Mouse (Mus musculus) liver, embryonic 16.5 days (tissue): ENCODE results near the gene Plekha8. TPM values are rescaled to one million over a fixed set of nuclear protein-coding genes. Genes with fewer than 3 reads are reported as not detected.

Experiments
- ATAC-seq: fragments of 200-750 bp; cut with Nextera tagmentation; 2 replicates; pipeline ENCODE4 v1.8.0; 2017; ENCODE audit warnings: low read depth, mild to moderate bottlenecking, moderate number of reproducible peaks, moderate library complexity
- H3K27ac ChIP-seq: fragments of 300-500 bp; sonication (generic); 2 replicates; pipeline ENCODE4 v1.5.1; 2014; ENCODE audit warnings: mild to moderate bottlenecking, low read length
- H3K27me3 ChIP-seq: fragments of 300-500 bp; sonication (generic); 2 replicates; pipeline ENCODE4 v1.6.1; 2014; ENCODE audit warnings: low read depth, low read length, mixed read lengths; ENCODE audit not compliant: control insufficient read depth, insufficient read depth
- H3K36me3 ChIP-seq: fragments of 300-500 bp; sonication (generic); 2 replicates; pipeline ENCODE4 v1.6.1; 2014; ENCODE audit warnings: mild to moderate bottlenecking; ENCODE audit not compliant: control insufficient read depth, insufficient read depth
- H3K4me1 ChIP-seq: fragments of 300-500 bp; sonication (generic); 2 replicates; pipeline ENCODE4 v1.6.1; 2014; ENCODE audit warnings: low read depth, low read length, mixed read lengths; ENCODE audit not compliant: control insufficient read depth
- H3K4me2 ChIP-seq: fragments of 300-500 bp; sonication (generic); 2 replicates; pipeline ENCODE4 v1.6.1; 2014; ENCODE audit warnings: low read depth, low read length, mixed read lengths
- H3K4me3 ChIP-seq: fragments of 300-500 bp; sonication (generic); 2 replicates; pipeline ENCODE4 v1.5.1; 2014; ENCODE audit warnings: low read depth, mild to moderate bottlenecking, low read length
- H3K9ac ChIP-seq: fragments of 300-500 bp; sonication (generic); 2 replicates; pipeline ENCODE4 v1.6.1; 2014; ENCODE audit warnings: low read depth, low read length
- H3K9me3 ChIP-seq: fragments of 300-500 bp; sonication (generic); replicated peaks from 2 replicates; pipeline ENCODE4 v1.6.1; 2016; ENCODE audit warnings: low read length; ENCODE audit not compliant: control insufficient read depth
- WGBS: fragments of 180-500 bp; shearing (Covaris S2); extraction: QIAGEN DNeasy Blood & Tissue Kit; methylation state at CpG from one replicate; pipeline ENCODE4 v1.1.7; 2014; ENCODE audit not compliant: insufficient replicate concordance; 5-methylcytosine and 5-hydroxymethylcytosine counted together
- polyA plus RNA-seq: library from polyadenylated mRNA; unstranded; fragments of >200 nt; fragmentation: Nextera tagmentation; extraction: Ambion mirVana; gene quantifications from 2 replicates; pipeline ENCODE4 v1.2.1, GENCODE M21; 2015

Plekha8 gene
- polyA plus RNA-seq, 1 experiment from 2014 or later = 2.1 TPM

DNA sequence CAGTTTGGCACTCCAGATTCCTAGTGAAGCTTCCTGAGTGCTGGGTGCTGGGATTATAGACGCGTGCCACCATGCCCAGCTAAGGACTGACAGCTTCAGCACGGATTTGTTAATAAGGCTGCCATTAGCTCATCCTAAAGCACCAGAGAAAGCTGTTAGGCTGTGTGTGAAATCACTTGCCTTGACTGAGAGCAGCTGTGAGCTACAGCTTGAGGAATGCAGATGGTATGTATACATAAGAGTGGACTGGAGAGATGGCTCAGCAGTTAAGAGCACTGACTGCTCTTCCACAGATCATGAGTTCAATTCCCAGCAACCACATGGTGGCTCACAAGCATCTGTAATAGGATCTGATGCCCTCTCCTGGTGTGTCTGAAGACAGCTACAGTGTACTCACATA is 22.5 kb downstream of the Plekha8 start:
- H3K4me1 ChIP-seq = no peaks in the 10 kb centered on the region
- H3K9ac ChIP-seq = no peak overlapping the region
- H3K4me3 ChIP-seq = no peak overlapping the region
- no peak overlapping the region for H3K4me2 ChIP-seq
- no peaks in the 10 kb centered on the region for H3K9me3 ChIP-seq
- H3K36me3 ChIP-seq = no peaks in the 10 kb centered on the region
- ATAC-seq = no peak
- 62% methylated on average over 3 of the region's 3 CpGs for WGBS
- no peaks in the 10 kb centered on the region for H3K27me3 ChIP-seq
- H3K27ac ChIP-seq = no peak overlapping the region

DNA sequence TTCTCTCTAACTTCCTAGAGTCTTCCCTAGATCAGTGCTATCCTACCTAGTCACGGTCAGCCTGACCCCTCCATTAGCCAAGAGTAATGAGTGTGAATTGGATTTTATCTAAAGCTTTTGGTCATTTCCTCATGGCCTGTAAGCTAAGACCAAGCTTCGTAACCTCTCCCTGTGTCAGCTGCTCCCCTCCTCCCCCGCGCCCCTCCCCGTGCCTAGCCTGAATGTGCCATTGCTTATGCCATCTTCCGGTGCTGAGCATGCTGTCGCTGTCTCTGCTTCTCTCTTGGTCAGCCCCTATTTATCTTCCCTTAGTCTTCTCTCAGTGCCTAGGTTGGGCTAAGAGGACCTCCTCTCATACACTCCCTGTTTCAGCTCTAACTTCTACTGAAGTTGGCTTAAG is 24.6 kb downstream of the Plekha8 start:
- no peak for ATAC-seq
- H3K27ac ChIP-seq = no peak overlapping the region
- no peaks in the 10 kb centered on the region for H3K4me1 ChIP-seq
- no peaks in the 10 kb centered on the region for H3K36me3 ChIP-seq
- no peaks in the 10 kb centered on the region for H3K27me3 ChIP-seq
- no peak overlapping the region for H3K4me2 ChIP-seq
- H3K9ac ChIP-seq = no peak overlapping the region
- H3K9me3 ChIP-seq = no peaks in the 10 kb centered on the region
- no peak overlapping the region for H3K4me3 ChIP-seq
- WGBS = 76% methylated on average over 7 of the region's 7 CpGs

DNA sequence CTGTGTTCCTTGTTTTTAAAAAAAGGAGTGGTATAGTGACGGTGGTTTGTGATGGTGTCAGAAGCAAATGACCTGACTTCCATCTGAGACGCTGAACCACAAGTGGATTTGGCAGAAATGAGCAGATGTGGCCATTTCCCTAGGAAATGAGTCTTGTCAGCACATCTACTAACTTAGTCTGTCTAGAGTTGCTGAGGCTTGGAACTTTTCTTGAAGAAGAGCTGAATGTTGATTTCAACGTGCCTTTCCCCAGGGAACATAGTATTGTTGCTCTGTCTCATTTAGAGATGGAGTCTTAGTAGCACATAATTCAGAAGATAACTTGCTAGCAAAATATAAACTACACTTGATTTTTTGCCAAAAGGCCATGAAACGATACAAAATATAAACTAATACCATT is 25.4 kb downstream of the Plekha8 start:
- Histone ChIP-seq H3K9ac (no peak overlapping the region), H3K36me3 (no peaks in the 10 kb centered on the region), H3K27me3 (no peaks in the 10 kb centered on the region), H3K27ac (no peak overlapping the region), H3K4me1 (no peaks in the 10 kb centered on the region), H3K9me3 (no peaks in the 10 kb centered on the region), H3K4me3 (no peak overlapping the region), H3K4me2 (no peak overlapping the region)
- WGBS = 57% methylated on average over 4 of the region's 4 CpGs
- no peak for ATAC-seq

DNA sequence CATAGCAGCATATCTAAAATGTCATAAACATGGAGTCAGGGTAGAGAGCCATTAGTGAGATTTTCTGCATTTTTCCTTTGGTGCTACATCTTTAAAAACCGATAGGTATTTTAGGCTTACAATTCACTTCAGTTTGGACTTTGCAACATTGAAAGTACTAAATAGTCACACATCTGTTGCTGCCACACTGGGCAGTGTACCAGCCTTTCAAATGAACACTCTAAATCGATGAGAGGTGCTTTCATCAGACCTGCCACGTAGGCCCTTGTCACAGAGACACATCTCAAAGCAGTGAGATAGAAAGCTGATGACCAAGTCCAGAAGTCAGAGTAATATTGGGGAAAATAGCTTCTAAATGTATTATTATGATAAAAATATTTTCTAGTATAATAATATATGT is 33.5 kb downstream of the Plekha8 start:
- no peaks in the 10 kb centered on the region for H3K27me3 ChIP-seq
- no peaks in the 10 kb centered on the region for H3K4me1 ChIP-seq
- no peak overlapping the region for H3K4me3 ChIP-seq
- no peaks in the 10 kb centered on the region for H3K9me3 ChIP-seq
- H3K4me2 ChIP-seq = no peak overlapping the region
- no peaks in the 10 kb centered on the region for H3K36me3 ChIP-seq
- WGBS = 73% methylated on average over 3 of the region's 3 CpGs
- H3K9ac ChIP-seq = no peak overlapping the region
- H3K27ac ChIP-seq = no peak overlapping the region
- ATAC-seq = no peak

DNA sequence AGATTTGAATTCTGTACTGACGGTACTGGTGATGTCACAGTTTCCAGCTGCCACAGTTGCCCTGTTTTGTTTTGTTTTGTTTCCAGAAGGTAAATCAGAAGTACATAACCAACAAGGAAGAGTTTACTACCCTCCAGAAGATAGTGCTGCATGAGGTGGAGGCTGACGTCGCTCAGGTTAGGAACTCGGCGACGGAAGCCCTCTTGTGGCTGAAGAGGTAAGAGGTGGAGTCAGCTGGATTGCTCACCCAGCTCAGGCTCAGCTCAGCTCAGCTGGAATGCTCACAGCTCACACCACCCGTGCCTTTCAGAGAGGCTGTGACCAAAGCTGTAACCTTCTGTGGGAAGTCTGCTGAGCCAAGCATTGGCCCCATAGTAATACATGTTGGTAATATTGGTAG is 34.8 kb downstream of the Plekha8 start:
- no peak overlapping the region for H3K4me2 ChIP-seq
- H3K4me1 ChIP-seq = no peaks in the 10 kb centered on the region
- H3K9me3 ChIP-seq = no peaks in the 10 kb centered on the region
- H3K27me3 ChIP-seq = no peaks in the 10 kb centered on the region
- 38% methylated on average over 7 of the region's 7 CpGs for WGBS
- H3K36me3 ChIP-seq = no peaks in the 10 kb centered on the region
- no peak for ATAC-seq
- no peak overlapping the region for H3K9ac ChIP-seq
- no peak overlapping the region for H3K27ac ChIP-seq
- no peak overlapping the region for H3K4me3 ChIP-seq

DNA sequence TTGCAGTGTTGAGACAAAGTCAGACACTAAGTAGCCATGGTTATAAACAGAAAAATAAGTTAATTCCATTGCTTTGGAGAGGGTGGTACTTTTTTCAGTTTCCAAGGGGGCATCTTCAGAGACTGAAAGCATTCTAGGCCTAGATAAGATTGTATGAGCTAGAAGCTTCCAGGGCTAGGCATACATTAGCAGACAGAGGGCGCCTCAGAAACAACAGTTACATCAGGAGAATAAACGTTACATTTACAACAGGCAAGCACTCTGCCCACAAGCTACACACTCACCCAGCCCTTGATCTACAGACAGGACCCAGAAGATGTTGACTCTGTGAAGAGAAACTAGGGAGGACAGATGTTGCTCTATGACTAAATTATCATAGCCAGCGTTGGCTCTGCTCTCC is 36.6 kb downstream of the Plekha8 start:
- no peak overlapping the region for H3K4me3 ChIP-seq
- no peak overlapping the region for H3K4me2 ChIP-seq
- no peaks in the 10 kb centered on the region for H3K36me3 ChIP-seq
- WGBS = 49% methylated on average over 3 of the region's 3 CpGs
- H3K9me3 ChIP-seq = no peaks in the 10 kb centered on the region
- H3K27ac ChIP-seq = no peak overlapping the region
- no peaks in the 10 kb centered on the region for H3K27me3 ChIP-seq
- no peak overlapping the region for H3K9ac ChIP-seq
- no peaks in the 10 kb centered on the region for H3K4me1 ChIP-seq
- ATAC-seq = no peak

DNA sequence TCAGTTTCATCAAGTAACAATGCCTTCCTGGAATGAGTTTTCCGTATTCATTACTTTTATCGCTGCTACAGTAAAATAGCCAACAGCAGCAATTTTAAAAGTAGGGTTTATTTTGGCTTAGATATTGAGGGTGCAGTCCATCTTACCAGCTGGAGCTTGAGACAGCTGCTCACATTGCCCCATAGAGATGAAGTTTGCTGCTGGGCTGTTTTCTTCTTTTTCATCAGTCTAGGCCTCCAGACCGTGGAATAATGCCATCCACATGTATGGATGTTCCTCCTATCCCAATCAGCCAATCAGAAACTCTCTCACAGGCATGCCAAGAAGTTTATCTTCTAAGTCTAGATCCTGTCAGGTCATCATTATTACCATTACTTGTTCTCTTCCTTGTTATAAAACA is 45.0 kb downstream of the Plekha8 start:
- Histone ChIP-seq H3K9ac (no peak overlapping the region), H3K36me3 (no peaks in the 10 kb centered on the region), H3K4me3 (no peak overlapping the region), H3K4me1 (no peaks in the 10 kb centered on the region), H3K27me3 (no peaks in the 10 kb centered on the region), H3K27ac (no peak overlapping the region), H3K9me3 (no peaks in the 10 kb centered on the region), H3K4me2 (no peak overlapping the region)
- 73% methylated on average over 3 of the region's 3 CpGs for WGBS
- ATAC-seq = no peak

DNA sequence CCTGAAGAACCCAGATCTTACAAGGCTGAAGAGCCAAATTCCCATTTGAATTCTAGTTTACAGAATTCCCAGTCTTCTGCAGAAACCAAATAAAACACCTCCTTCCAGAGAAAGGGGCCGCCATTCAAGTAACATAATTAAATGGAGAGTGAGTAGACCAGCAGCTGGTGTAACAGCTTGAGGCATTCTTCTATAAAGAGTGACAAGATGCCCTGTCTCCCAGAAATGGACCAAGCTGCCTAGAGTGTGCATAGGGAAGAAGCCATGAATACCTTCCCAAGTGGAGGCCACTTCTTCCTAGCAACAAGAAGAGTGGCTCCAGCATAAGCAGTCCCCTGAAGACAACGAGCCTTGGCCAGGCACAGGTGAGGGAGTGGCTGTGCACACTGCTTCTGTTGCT is 47.0 kb downstream of the Plekha8 start:
- no peaks in the 10 kb centered on the region for H3K27me3 ChIP-seq
- H3K4me3 ChIP-seq = no peak overlapping the region
- no peaks in the 10 kb centered on the region for H3K9me3 ChIP-seq
- no peaks in the 10 kb centered on the region for H3K36me3 ChIP-seq
- WGBS = 62% methylated on average over 2 of the region's 2 CpGs
- no peak overlapping the region for H3K9ac ChIP-seq
- ATAC-seq = no peak
- no peak overlapping the region for H3K27ac ChIP-seq
- H3K4me1 ChIP-seq = no peaks in the 10 kb centered on the region
- H3K4me2 ChIP-seq = no peak overlapping the region

DNA sequence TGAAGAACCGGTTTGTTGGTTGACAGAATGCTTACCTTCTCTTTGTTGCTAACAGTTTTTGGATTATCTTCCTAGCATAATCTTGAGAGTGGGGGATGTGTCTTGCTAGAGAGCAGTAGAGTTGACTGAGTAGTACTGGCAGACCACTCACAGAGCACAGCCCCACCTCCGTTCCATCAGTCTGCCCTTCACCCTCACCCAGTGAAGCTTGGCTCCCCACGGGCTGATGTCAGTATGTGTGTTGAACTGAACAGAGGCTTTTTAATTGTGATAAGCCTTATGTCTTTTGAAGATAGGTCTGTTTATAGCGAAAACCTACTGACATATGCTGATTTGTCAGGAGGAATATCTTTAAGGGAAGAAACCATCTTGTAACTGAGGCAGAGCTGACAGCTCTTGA is 48.3 kb downstream of the Plekha8 start:
- no peaks in the 10 kb centered on the region for H3K9me3 ChIP-seq
- H3K4me3 ChIP-seq = no peak overlapping the region
- H3K27me3 ChIP-seq = no peaks in the 10 kb centered on the region
- H3K27ac ChIP-seq = no peak overlapping the region
- WGBS = 40% methylated on average over 4 of the region's 4 CpGs
- ATAC-seq = no peak
- H3K4me1 ChIP-seq = no peaks in the 10 kb centered on the region
- no peak overlapping the region for H3K4me2 ChIP-seq
- H3K9ac ChIP-seq = no peak overlapping the region
- no peaks in the 10 kb centered on the region for H3K36me3 ChIP-seq
